Mouse (Mus musculus) intestine, embryonic 16.5 days (tissue): ENCODE data around the gene Pgpep1. TPM values are rescaled to one million over a fixed set of nuclear protein-coding genes. Genes with fewer than 3 reads are reported as not detected.

ENCODE experiments used
- ATAC-seq: fragments of 200-750 bp; cut with Nextera tagmentation; 2 replicates; pipeline ENCODE4 v1.8.0; 2017; ENCODE audit warnings: moderate TSS enrichment, moderate library complexity
- H3K27ac ChIP-seq: fragments of 300-500 bp; sonication (generic); 2 replicates; pipeline ENCODE4 v1.5.1; 2014; ENCODE audit warnings: mild to moderate bottlenecking, low read length
- H3K27me3 ChIP-seq: fragments of 300-500 bp; sonication (generic); replicated peaks from 2 replicates; pipeline ENCODE4 v1.6.1; 2014; ENCODE audit warnings: low read length, control low read depth, mixed read lengths; ENCODE audit not compliant: control insufficient read depth, insufficient read depth
- H3K36me3 ChIP-seq: fragments of 300-500 bp; sonication (generic); 2 replicates; pipeline ENCODE4 v1.6.1; 2014; ENCODE audit warnings: low read length, control low read depth; ENCODE audit not compliant: control insufficient read depth, insufficient read depth
- H3K4me1 ChIP-seq: fragments of 300-500 bp; sonication (generic); 2 replicates; pipeline ENCODE4 v1.6.1; 2014; ENCODE audit warnings: low read length, control low read depth, mixed read lengths; ENCODE audit not compliant: control insufficient read depth, insufficient read depth
- H3K4me2 ChIP-seq: fragments of 300-500 bp; sonication (generic); 2 replicates; pipeline ENCODE4 v1.6.1; 2014; ENCODE audit warnings: low read depth, low read length, control low read depth
- H3K4me3 ChIP-seq: fragments of 300-500 bp; sonication (generic); 2 replicates; pipeline ENCODE4 v1.5.1; 2014; ENCODE audit warnings: mild to moderate bottlenecking, low read length
- H3K9ac ChIP-seq: fragments of 300-500 bp; sonication (generic); 2 replicates; pipeline ENCODE4 v1.6.1; 2014; ENCODE audit warnings: low read depth, low read length
- H3K9me3 ChIP-seq: fragments of 300-500 bp; sonication (generic); 2 replicates; pipeline ENCODE4 v1.6.1; 2016; ENCODE audit warnings: low read length, control low read depth; ENCODE audit not compliant: control insufficient read depth
- WGBS: fragments of 180-500 bp; shearing (Covaris S2); extraction: QIAGEN DNeasy Blood & Tissue Kit; methylation state at CpG from one replicate; pipeline ENCODE4 v1.1.7; 2014; 5-methylcytosine and 5-hydroxymethylcytosine counted together
- polyA plus RNA-seq: library from polyadenylated mRNA; unstranded; fragments of >200 nt; fragmentation: Nextera tagmentation; extraction: Ambion mirVana; gene quantifications from 2 replicates; pipeline ENCODE4 v1.2.1, GENCODE M21; 2015

Gene Pgpep1
- polyA plus RNA-seq, 1 experiment from 2014 or later, result 88.3 TPM

GRCm38 (mm10) chr8:70634066-70634465, 26.1 kb downstream of the Pgpep1 start:
- Histone ChIP-seq H3K27me3 (no peaks in the 10 kb centered on the region), H3K27ac (no peak overlapping the region), H3K4me2 (no peak overlapping the region), H3K36me3 (no peaks in the 10 kb centered on the region), H3K4me1 (peaks cover 48% of the 10 kb centered on the region), H3K9ac (peak overlapping the region; percentile 15; the same call in 1 of the 2 replicates), H3K4me3 (no peak overlapping the region), H3K9me3 (no peaks in the 10 kb centered on the region)
- 56% methylated on average over 6 of the region's 6 CpGs for WGBS
- ATAC-seq, result no peak

- peak within 1 kb of the TSS; percentile 83 for H3K4me2 ChIP-seq
- H3K27me3 ChIP-seq, result no peaks in the 10 kb centered on the region
- H3K4me1 ChIP-seq, result peaks cover 35% of the 10 kb centered on the region
- WGBS, result 71% methylated on average over 6 of the region's 6 CpGs
- H3K9me3 ChIP-seq, result no peaks in the 10 kb centered on the region
- no peak for ATAC-seq
- H3K4me3 ChIP-seq, result peak within 1 kb of the TSS; percentile 57
- H3K27ac ChIP-seq, result peak within 1 kb of the TSS; percentile 78
- H3K9ac ChIP-seq, result peak within 1 kb of the TSS; percentile 55
- no peaks in the 10 kb centered on the region for H3K36me3 ChIP-seq
These were observed 27.8 kb downstream of the Pgpep1 start, which contains the start of gene Gdf15 for GRCm38 (mm10) chr8:70632346-70632892. Gene Gdf15 (minus strand): TSS chr8:70632456.

GRCm38 (mm10) chr8:70631436-70631835, 28.8 kb downstream of the Pgpep1 start:
- WGBS, result 16% methylated on average over 24 of the region's 24 CpGs
- Histone ChIP-seq H3K4me1 (peaks cover 35% of the 10 kb centered on the region), H3K36me3 (no peaks in the 10 kb centered on the region), H3K4me2 (peak overlapping the region; percentile 83), H3K27ac (peak overlapping the region; percentile 78), H3K27me3 (no peaks in the 10 kb centered on the region), H3K9ac (peak overlapping the region; percentile 55), H3K4me3 (peak overlapping the region; percentile 57), H3K9me3 (no peaks in the 10 kb centered on the region)
- ATAC-seq, result peak; percentile 16

DNA sequence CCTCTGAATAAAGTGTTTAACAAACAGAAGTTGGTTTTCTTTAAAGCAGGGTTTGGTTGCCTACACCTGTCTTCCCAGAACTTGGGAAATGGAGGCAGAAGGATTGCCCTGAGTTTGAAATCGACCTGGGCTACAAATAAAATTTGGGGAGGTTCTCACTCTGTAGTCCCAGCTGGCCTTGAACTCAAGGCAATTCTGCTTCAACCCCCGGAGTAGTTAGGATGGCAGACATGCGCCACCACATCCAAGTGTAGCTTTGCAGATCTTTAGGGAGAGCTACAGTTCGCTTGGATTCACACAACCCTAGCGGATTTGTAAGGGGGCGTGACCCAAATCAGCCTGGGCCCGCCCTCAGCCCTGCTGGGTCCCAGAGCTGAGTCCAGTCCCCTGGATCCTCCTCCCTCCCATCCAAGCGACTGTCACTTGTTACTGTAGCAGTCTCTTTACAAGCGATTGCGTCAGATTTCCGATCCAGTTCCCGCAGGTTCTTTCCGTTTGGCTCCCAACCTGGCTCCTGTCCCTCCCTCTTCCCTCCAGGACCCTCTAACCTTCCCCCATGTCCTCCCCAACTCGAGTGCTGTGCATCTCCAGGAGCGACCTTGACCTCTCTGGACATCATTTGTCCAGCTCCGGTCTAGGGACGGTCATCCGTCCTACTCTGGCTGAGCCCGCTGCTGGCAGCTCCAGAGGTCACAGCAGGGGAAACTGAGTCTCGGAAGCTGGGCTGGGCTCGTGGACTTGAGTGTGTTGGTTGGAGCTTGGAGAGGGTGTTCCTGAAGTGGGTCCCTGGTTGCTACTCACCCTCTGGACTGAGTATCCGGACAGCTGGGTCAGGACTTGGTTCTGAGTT, 29.4 kb downstream of the Pgpep1 start:
- Histone ChIP-seq H3K36me3 (no peaks in the 10 kb centered on the region), H3K9me3 (no peaks in the 10 kb centered on the region), H3K27me3 (no peaks in the 10 kb centered on the region), H3K27ac (peak overlapping the region; percentile 78), H3K4me2 (peak overlapping the region; percentile 83), H3K4me3 (peak overlapping the region; percentile 57), H3K9ac (peak overlapping the region; percentile 55), H3K4me1 (peaks cover 35% of the 10 kb centered on the region)
- 17% methylated on average over 22 of the region's 22 CpGs for WGBS
- ATAC-seq, result peak; percentile 62

DNA sequence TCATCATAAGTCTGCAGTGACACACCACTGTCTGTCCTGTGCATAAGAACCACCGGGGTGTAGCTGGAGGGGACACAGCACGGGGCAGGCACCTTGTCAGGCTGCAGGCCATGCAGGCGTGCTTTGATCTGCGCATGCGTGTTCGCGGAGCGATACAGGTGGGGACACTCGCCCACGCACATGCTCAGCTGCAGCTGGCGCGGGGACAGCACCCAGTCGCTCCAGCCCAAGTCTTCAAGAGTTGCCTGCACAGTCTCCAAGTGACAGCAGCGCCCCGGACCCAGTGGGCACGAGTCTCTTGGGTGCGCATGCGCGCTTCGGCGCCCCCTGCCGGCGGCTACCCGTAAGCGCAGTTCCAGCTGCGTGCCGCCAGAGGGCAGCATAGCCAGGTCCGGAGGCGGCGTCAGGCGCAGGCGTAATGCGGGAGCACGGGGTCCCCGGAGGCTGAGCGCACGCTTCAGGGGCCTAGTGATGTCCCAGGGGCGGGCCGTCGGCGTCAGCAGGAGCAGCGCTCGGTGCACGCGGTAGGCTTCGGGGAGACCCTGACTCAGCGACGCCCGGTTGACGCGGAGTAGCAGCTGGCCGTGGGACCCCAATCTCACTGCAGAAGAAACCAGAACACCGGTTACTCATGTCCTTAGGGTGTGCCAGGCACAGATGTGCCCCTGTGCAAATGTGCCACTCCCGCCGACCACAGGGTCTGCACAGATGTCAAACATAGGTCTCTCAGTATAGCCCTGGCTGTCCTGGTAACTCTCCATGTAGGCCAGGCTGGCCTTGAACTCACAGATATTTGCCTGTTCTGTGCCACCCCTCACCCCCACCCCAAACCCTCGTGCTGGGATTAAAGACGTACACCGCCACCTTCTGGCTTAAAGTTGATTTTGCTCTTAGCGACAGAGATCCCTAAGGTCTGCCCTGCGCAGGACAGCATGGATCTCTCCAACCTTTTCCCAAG, 30.3 kb downstream of the Pgpep1 start:
- H3K36me3 ChIP-seq, result no peaks in the 10 kb centered on the region
- H3K27ac ChIP-seq, result peak overlapping the region; percentile 78
- H3K4me1 ChIP-seq, result peaks cover 35% of the 10 kb centered on the region
- H3K4me2 ChIP-seq, result peak overlapping the region; percentile 83
- H3K9ac ChIP-seq, result peak overlapping the region; percentile 76
- H3K9me3 ChIP-seq, result no peaks in the 10 kb centered on the region
- peak; percentile 87 for ATAC-seq
- H3K27me3 ChIP-seq, result no peaks in the 10 kb centered on the region
- 1% methylated on average over 60 of the region's 60 CpGs for WGBS
- peak overlapping the region; percentile 57 for H3K4me3 ChIP-seq

DNA sequence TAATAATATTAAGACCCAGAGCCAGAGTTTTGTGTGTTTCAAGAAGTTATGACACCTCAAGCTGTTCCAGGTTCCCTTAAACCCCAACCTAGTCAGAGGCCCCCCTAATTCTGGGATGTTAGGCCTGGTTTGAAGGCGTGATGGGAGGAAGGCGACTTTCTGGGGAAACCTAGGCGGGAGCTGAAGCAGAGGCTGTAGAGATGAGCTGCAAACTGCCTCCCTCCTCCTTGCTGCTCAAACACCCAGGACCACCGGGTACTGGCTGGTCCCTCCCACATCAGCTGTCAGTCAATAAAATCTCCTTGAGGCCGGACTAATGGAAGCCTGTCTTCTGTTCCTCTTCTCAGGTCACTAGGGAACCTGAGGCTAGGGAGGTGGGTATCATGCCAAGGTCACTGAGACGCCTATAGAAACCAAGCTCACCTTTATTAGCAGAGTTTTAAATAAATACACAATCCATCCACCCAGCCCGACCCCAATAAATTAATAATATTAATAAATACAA, 31.1 kb downstream of the Pgpep1 start:
- Histone ChIP-seq H3K36me3 (no peaks in the 10 kb centered on the region), H3K27me3 (no peaks in the 10 kb centered on the region), H3K4me2 (peak overlapping the region; percentile 83), H3K4me3 (peak overlapping the region; percentile 57), H3K9ac (peak overlapping the region; percentile 76), H3K9me3 (no peaks in the 10 kb centered on the region), H3K27ac (peak overlapping the region; percentile 48; the same call in 1 of the 2 replicates), H3K4me1 (peaks cover 32% of the 10 kb centered on the region)
- no peak for ATAC-seq
- 53% methylated on average over 7 of the region's 7 CpGs for WGBS

DNA sequence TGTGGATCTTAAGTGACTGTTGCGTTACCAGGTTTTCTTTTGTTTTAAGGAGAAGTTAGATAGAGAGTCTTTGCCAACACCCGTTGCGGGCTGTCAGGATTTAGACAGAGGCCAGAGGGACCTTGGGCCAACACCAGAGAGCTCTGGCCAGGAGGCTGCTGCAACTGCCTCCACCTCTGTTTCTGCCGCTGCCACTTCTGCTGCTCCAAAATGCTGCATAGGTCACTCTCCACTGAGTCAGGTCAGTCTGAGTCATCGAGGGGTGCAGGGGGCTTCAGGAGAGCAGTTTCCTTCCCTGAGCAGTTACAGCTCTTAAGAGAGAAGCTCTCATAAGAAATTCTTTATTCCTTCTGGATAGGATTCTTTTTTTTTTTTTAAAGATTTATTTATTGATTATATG, 33.1 kb downstream of the Pgpep1 start:
- H3K4me3 ChIP-seq, result no peak overlapping the region
- H3K4me1 ChIP-seq, result peaks cover 23% of the 10 kb centered on the region
- 82% methylated on average over 5 of the region's 5 CpGs for WGBS
- no peak for ATAC-seq
- H3K36me3 ChIP-seq, result no peaks in the 10 kb centered on the region
- H3K9ac ChIP-seq, result no peak overlapping the region
- no peaks in the 10 kb centered on the region for H3K9me3 ChIP-seq
- H3K27me3 ChIP-seq, result no peaks in the 10 kb centered on the region
- H3K27ac ChIP-seq, result no peak overlapping the region
- H3K4me2 ChIP-seq, result no peak overlapping the region

DNA sequence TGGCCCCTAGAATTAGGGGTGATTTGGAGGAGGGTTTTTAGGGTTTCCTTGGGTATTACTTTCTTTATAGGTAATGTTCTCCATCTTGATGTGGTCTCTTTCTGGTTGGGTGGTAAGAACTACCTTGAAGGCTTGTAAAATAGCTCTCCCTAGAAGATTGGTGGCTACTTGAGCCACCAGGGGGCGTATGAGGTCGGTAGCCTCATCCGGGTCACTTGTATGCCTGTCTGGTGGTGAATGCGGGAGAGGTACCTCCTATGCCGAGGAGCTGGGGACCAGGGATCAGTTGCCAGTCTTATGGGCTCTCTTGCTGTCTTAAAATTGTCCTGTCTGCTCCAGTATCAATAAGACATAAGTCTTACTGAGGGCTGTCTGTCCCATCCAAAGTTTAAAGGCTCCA, 35.1 kb downstream of the Pgpep1 start:
- H3K4me1 ChIP-seq, result peaks cover 8% of the 10 kb centered on the region; the same call in 1 of the 2 replicates
- 15% methylated on average over 5 of the region's 5 CpGs for WGBS
- no peak for ATAC-seq
- no peak overlapping the region for H3K27ac ChIP-seq
- H3K9ac ChIP-seq, result no peak overlapping the region
- H3K4me2 ChIP-seq, result no peak overlapping the region
- H3K27me3 ChIP-seq, result peaks cover 6% of the 10 kb centered on the region; the same call in 1 of the 2 replicates
- H3K36me3 ChIP-seq, result no peaks in the 10 kb centered on the region
- H3K4me3 ChIP-seq, result no peak overlapping the region
- H3K9me3 ChIP-seq, result no peaks in the 10 kb centered on the region
